Mouse (Mus musculus) heart, embryonic 15.5 days (tissue): Measurements from ENCODE around the gene Cdk9. TPM values are rescaled to one million over a fixed set of nuclear protein-coding genes. Genes with fewer than 3 reads are reported as not detected.

Experiments
- ATAC-seq: fragments of 200-750 bp; cut with Nextera tagmentation; replicated peaks from 2 replicates; pipeline ENCODE4 v1.8.0; 2017; ENCODE audit warnings: low read depth, moderate TSS enrichment; ENCODE audit not compliant: insufficient number of reproducible peaks, insufficient read depth, low FRiP score
- H3K27ac ChIP-seq: fragments of 300-500 bp; sonication (generic); 2 replicates; pipeline ENCODE4 v1.5.1; 2015; ENCODE audit warnings: mild to moderate bottlenecking, inconsistent platforms
- H3K27me3 ChIP-seq: fragments of 300-500 bp; sonication (generic); 2 replicates; pipeline ENCODE4 v1.6.1; 2015; ENCODE audit warnings: inconsistent platforms
- H3K36me3 ChIP-seq: fragments of 300-500 bp; sonication (generic); 2 replicates; pipeline ENCODE4 v1.6.1; 2015; ENCODE audit warnings: mild to moderate bottlenecking, inconsistent platforms
- H3K4me1 ChIP-seq: fragments of 300-500 bp; sonication (generic); replicated peaks from 2 replicates; pipeline ENCODE4 v1.6.1; 2015; ENCODE audit warnings: inconsistent platforms
- H3K4me2 ChIP-seq: fragments of 300-500 bp; sonication (generic); 2 replicates; pipeline ENCODE4 v1.6.1; 2015; ENCODE audit warnings: inconsistent platforms, mild to moderate bottlenecking, moderate library complexity
- H3K4me3 ChIP-seq: fragments of 300-500 bp; sonication (generic); 2 replicates; pipeline ENCODE4 v1.5.1; 2015; ENCODE audit warnings: mild to moderate bottlenecking, inconsistent platforms
- H3K9ac ChIP-seq: fragments of 300-500 bp; sonication (generic); 2 replicates; pipeline ENCODE4 v1.6.1; 2015; ENCODE audit warnings: mild to moderate bottlenecking, inconsistent platforms
- H3K9me3 ChIP-seq: fragments of 300-500 bp; sonication (generic); replicated peaks from 2 replicates; pipeline ENCODE4 v1.6.1; 2016; ENCODE audit warnings: inconsistent platforms
- WGBS: fragments of 180-500 bp; shearing (Covaris S2); methylation state at CpG from one replicate; pipeline ENCODE4 v1.1.7; 2015; ENCODE audit warnings: mixed read lengths; 5-methylcytosine and 5-hydroxymethylcytosine counted together
- polyA plus RNA-seq: library from polyadenylated mRNA; unstranded; fragments of >200 nt; fragmentation: Nextera tagmentation; extraction: Ambion mirVana; gene quantifications from 2 replicates; pipeline ENCODE4 v1.2.1, GENCODE M21; 2015

The Cdk9 gene
- polyA plus RNA-seq, 1 experiment from 2014 or later: 45.5 TPM

DNA sequence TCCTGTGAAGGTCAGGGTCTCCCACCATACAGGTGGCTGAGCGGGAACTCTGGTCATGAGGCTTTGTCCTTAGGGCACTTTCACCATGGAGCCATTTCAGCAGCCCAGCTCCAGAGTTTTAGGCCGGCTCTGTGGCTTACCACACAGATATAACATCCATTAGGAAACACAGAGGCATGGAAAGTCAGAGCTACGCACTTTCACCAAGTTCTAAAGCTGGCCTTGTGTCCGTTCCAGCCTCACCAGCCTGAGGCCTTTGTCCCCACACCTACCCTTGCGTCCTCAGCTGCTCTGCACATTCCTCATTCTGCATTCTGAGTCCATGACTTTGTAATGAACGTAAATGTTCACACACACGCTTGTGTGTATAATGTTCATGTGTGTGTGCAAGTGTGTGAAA lies 7.9 kb downstream of the Cdk9 start:
- WGBS: 85% methylated on average over 7 of the region's 7 CpGs
- Histone ChIP-seq H3K9ac (no peak overlapping the region), H3K4me1 (no peaks in the 10 kb centered on the region), H3K27me3 (no peaks in the 10 kb centered on the region), H3K4me2 (no peak overlapping the region), H3K36me3 (peaks cover 62% of the 10 kb centered on the region), H3K4me3 (no peak overlapping the region), H3K9me3 (no peaks in the 10 kb centered on the region), H3K27ac (no peak overlapping the region)
- no peak for ATAC-seq

DNA sequence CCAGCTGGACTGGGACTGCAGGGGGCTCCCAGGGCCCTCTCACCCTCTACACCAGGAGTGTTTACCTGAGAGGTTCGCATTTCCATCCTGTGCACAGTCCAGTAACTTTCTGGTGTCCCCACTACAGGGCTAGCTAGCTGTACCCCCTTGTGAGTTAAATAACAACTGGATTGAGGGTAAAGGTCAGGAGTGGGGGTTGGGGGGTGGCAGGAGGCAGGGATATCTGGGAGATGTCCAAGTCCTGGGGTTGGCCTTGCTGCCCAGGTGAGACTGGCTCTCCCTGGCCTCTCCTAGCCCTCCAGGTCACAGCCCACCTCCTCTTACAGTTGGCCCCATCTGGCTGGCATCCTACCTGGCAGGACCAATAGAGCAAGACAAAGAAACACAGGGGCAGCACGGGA lies 8.9 kb downstream of the Cdk9 start, which contains the start of gene Fpgs:
Fpgs (minus strand) TSS at position 125 of the 401 bp plus-strand sequence.
- Histone ChIP-seq H3K27me3 (no peaks in the 10 kb centered on the region), H3K27ac (no peak within 1 kb of the TSS), H3K4me2 (no peak within 1 kb of the TSS), H3K36me3 (peaks cover 52% of the 10 kb centered on the region), H3K4me1 (no peaks in the 10 kb centered on the region), H3K9ac (no peak within 1 kb of the TSS), H3K4me3 (no peak within 1 kb of the TSS), H3K9me3 (no peaks in the 10 kb centered on the region)
- WGBS: 75% methylated on average over 2 of the region's 2 CpGs
- ATAC-seq: no peak

GRCm38 (mm10) chr2:32703046-32703445 lies 9.8 kb downstream of the Cdk9 start:
- Histone ChIP-seq H3K9me3 (no peaks in the 10 kb centered on the region), H3K27me3 (no peaks in the 10 kb centered on the region), H3K36me3 (peaks cover 43% of the 10 kb centered on the region), H3K27ac (no peak overlapping the region), H3K4me3 (no peak overlapping the region), H3K9ac (no peak overlapping the region), H3K4me1 (no peaks in the 10 kb centered on the region), H3K4me2 (no peak overlapping the region)
- 88% methylated on average over 8 of the region's 8 CpGs for WGBS
- no peak for ATAC-seq

GRCm38 (mm10) chr2:32700966-32701743 lies 11.7 kb downstream of the Cdk9 start:
- peaks cover 24% of the 10 kb centered on the region for H3K36me3 ChIP-seq
- H3K27ac ChIP-seq: no peak overlapping the region
- no peak overlapping the region for H3K4me2 ChIP-seq
- no peak overlapping the region for H3K4me3 ChIP-seq
- H3K9ac ChIP-seq: no peak overlapping the region
- H3K9me3 ChIP-seq: no peaks in the 10 kb centered on the region
- WGBS: 78% methylated on average over 14 of the region's 14 CpGs
- H3K4me1 ChIP-seq: no peaks in the 10 kb centered on the region
- no peaks in the 10 kb centered on the region for H3K27me3 ChIP-seq
- ATAC-seq: no peak

DNA sequence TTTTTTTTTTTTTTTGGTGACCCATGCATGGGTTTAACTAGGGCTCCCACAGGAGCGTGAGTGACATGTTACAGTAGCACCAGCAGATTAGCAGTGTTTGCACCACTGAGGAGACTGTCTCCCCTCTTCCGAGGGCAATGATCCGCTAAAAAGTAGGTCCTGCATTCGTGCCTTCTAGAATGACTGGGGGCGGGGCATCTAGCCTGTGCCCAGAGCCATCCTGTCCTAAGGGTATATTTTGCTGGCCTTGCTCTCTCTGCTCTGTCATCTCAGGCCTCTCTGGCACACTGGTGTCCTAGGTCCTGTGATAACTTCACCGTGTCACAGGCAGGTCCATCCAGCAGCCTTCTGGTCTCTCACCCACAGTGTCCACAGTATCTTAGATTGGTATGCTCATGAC lies 13.2 kb downstream of the Cdk9 start:
- no peak overlapping the region for H3K4me2 ChIP-seq
- no peak overlapping the region for H3K4me3 ChIP-seq
- WGBS: 80% methylated on average over 6 of the region's 6 CpGs
- ATAC-seq: peak; percentile 11; the same call in 1 of the 2 replicates
- peaks cover 2% of the 10 kb centered on the region; the same call in 1 of the 2 replicates for H3K4me1 ChIP-seq
- H3K36me3 ChIP-seq: peaks cover 10% of the 10 kb centered on the region; the same call in 1 of the 2 replicates
- H3K27ac ChIP-seq: no peak overlapping the region
- no peak overlapping the region for H3K9ac ChIP-seq
- no peaks in the 10 kb centered on the region for H3K27me3 ChIP-seq
- H3K9me3 ChIP-seq: no peaks in the 10 kb centered on the region

DNA sequence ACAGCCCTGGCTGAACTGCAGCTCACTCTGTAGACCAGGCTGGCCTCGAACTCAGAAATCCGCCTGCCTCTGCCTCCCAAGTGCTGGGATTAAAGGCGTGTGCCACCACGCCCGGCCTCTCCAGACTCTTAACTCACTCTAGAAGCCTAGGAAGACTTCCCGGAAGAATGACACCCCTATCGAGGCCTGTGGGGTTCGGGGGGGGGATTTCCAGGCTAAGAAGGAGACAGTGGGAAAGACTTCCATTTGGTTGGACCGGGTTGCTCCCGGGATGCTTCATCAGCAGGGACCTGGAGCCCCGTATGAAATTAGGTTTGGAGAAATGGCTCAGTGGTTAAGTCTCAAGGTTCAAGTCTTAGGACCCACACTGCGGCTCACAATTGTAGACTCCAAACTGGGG lies 18.2 kb downstream of the Cdk9 start:
- no peaks in the 10 kb centered on the region for H3K27me3 ChIP-seq
- ATAC-seq: no peak
- peak overlapping the region; percentile 56 for H3K27ac ChIP-seq

GRCm38 (mm10) chr2:32693823-32694411 lies 19.0 kb downstream of the Cdk9 start:
- no peaks in the 10 kb centered on the region for H3K27me3 ChIP-seq
- peaks cover 21% of the 10 kb centered on the region for H3K4me1 ChIP-seq
- ATAC-seq: peak; percentile 97
- H3K4me3 ChIP-seq: peak overlapping the region; percentile 85
- 0% methylated on average over 51 of the region's 51 CpGs for WGBS
- H3K9ac ChIP-seq: peak overlapping the region; percentile 95
- H3K27ac ChIP-seq: peak overlapping the region; percentile 80
- peak overlapping the region; percentile 93 for H3K4me2 ChIP-seq
- no peaks in the 10 kb centered on the region for H3K36me3 ChIP-seq
- H3K9me3 ChIP-seq: no peaks in the 10 kb centered on the region

More for the DNA sequence above, 18.2 kb downstream of the Cdk9 start:
- Histone ChIP-seq H3K36me3 (no peaks in the 10 kb centered on the region), H3K4me1 (peaks cover 20% of the 10 kb centered on the region), H3K9ac (peak overlapping the region; percentile 40; the same call in 1 of the 2 replicates), H3K4me3 (peak overlapping the region; percentile 85), H3K4me2 (peak overlapping the region; percentile 93), H3K9me3 (no peaks in the 10 kb centered on the region)
- 82% methylated on average over 12 of the region's 12 CpGs for WGBS

DNA sequence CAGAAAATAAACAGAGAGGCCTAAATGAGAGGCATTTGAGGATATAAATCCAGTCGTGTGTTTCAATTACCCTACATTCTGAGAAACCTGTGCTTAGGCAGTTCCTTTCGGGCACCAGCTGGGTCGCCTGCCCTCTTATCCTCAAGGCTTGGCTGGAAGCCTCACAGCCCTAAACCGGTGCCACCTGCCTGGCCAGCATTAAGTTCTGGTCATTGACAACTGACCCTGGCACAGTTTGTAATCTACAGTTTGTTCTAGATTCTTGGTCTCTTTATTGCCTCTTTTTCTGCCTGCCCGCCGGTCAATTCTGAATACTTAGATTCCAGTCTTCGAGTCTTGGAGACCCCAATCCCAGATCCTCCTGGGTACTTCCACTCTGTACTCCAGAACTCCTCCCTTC lies 19.6 kb downstream of the Cdk9 start:
- H3K4me3 ChIP-seq: peak overlapping the region; percentile 85
- H3K4me2 ChIP-seq: peak overlapping the region; percentile 93
- WGBS: 19% methylated on average over 7 of the region's 7 CpGs
- H3K27ac ChIP-seq: peak overlapping the region; percentile 80; the same call in 1 of the 2 replicates
- peak overlapping the region; percentile 95 for H3K9ac ChIP-seq
- no peak for ATAC-seq
- H3K4me1 ChIP-seq: peaks cover 21% of the 10 kb centered on the region
- no peaks in the 10 kb centered on the region for H3K36me3 ChIP-seq
- no peaks in the 10 kb centered on the region for H3K9me3 ChIP-seq
- no peaks in the 10 kb centered on the region for H3K27me3 ChIP-seq

DNA sequence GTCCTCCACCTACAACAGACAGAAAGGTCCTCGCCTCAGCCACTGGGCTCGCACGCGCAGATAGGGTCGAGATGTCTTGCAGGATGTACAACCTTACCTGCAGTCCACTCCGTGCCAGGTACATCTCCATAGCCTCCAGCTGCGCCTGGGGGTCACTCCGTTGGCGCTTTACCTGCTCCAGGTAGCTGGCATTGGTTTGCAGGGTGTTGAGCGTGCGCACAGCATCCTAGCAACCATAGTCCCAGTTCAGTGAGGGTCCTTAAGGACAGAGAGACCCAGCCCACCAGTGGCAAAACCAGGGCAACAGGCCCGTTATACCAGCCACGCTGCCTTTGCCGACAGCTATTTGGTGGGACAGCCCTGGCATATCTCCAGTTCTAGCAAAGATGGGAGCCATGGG lies 20.4 kb downstream of the Cdk9 start:
- 93% methylated on average over 14 of the region's 14 CpGs for WGBS
- peak overlapping the region; percentile 85; the same call in 1 of the 2 replicates for H3K4me3 ChIP-seq
- no peak for ATAC-seq
- peak overlapping the region; percentile 93; the same call in 1 of the 2 replicates for H3K4me2 ChIP-seq
- peaks cover 6% of the 10 kb centered on the region; the same call in 1 of the 2 replicates for H3K36me3 ChIP-seq
- H3K9me3 ChIP-seq: no peaks in the 10 kb centered on the region
- H3K27me3 ChIP-seq: no peaks in the 10 kb centered on the region
- peak overlapping the region; percentile 95 for H3K9ac ChIP-seq
- peaks cover 21% of the 10 kb centered on the region for H3K4me1 ChIP-seq
- no peak overlapping the region for H3K27ac ChIP-seq

DNA sequence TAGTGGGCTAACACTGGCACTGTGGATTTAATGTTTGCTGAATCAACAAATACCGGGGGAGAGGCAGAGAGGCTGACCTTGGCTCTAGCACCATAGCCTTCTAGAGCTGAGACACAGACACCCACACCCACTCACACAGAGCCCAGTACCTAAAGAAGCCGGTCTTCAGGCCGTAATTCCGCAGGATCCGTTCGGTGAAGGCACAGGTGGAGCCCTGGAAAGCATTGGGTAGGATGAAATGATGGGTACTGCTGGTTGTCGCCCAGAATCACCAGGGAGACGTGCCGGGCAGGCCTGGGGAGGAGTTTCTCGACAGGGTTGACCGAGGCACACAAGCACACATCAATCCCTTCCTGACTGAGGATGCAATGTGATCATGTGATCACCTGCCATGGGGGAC lies 21.8 kb downstream of the Cdk9 start:
- no peaks in the 10 kb centered on the region for H3K27me3 ChIP-seq
- no peaks in the 10 kb centered on the region for H3K9me3 ChIP-seq
- peaks cover 20% of the 10 kb centered on the region; the same call in 1 of the 2 replicates for H3K36me3 ChIP-seq
- 80% methylated on average over 11 of the region's 11 CpGs for WGBS
- no peak overlapping the region for H3K9ac ChIP-seq
- H3K4me2 ChIP-seq: no peak overlapping the region
- no peak for ATAC-seq
- H3K4me3 ChIP-seq: no peak overlapping the region
- H3K27ac ChIP-seq: no peak overlapping the region
- H3K4me1 ChIP-seq: peaks cover 21% of the 10 kb centered on the region

GRCm38 (mm10) chr2:32689420-32689819 lies 23.5 kb downstream of the Cdk9 start:
- Histone ChIP-seq H3K4me2 (no peak overlapping the region), H3K9ac (no peak overlapping the region), H3K36me3 (peaks cover 35% of the 10 kb centered on the region; the same call in 1 of the 2 replicates), H3K9me3 (no peaks in the 10 kb centered on the region), H3K4me3 (no peak overlapping the region), H3K27ac (no peak overlapping the region), H3K4me1 (peaks cover 17% of the 10 kb centered on the region), H3K27me3 (no peaks in the 10 kb centered on the region)
- WGBS: 18% methylated on average over 5 of the region's 5 CpGs
- ATAC-seq: no peak; the same call in 1 of the 2 replicates
